Mouse (Mus musculus) forebrain, embryonic 12.5 days (tissue): ENCODE data around the gene Pigt. TPM values are rescaled to one million over a fixed set of nuclear protein-coding genes. Genes with fewer than 3 reads are reported as not detected.
A peak's percentile ranks its signal among the peaks of the same experiment; 100 is the strongest.

Experiments used
- ATAC-seq: fragments of 200-750 bp; cut with Nextera tagmentation; 2 replicates; pipeline ENCODE4 v1.8.0; 2017; ENCODE audit warnings: moderate TSS enrichment; ENCODE audit not compliant: low FRiP score
- H3K27ac ChIP-seq: fragments of 300-500 bp; sonication (generic); 2 replicates; pipeline ENCODE4 v1.5.1; 2016; ENCODE audit warnings: mild to moderate bottlenecking
- H3K27me3 ChIP-seq: fragments of 300-500 bp; sonication (generic); 2 replicates; pipeline ENCODE4 v1.6.1; 2016; ENCODE audit warnings: mild to moderate bottlenecking
- H3K36me3 ChIP-seq: fragments of 300-500 bp; sonication (generic); replicated peaks from 2 replicates; pipeline ENCODE4 v1.6.1; 2016; ENCODE audit warnings: mild to moderate bottlenecking
- H3K4me1 ChIP-seq: fragments of 300-500 bp; sonication (generic); 2 replicates; pipeline ENCODE4 v1.6.1; 2016
- H3K4me2 ChIP-seq: fragments of 300-500 bp; sonication (generic); 2 replicates; pipeline ENCODE4 v1.6.1; 2016; ENCODE audit warnings: mild to moderate bottlenecking, moderate library complexity
- H3K4me3 ChIP-seq: fragments of 300-500 bp; sonication (generic); replicated peaks from 2 replicates; pipeline ENCODE4 v1.5.1; 2016; ENCODE audit warnings: mild to moderate bottlenecking
- H3K9ac ChIP-seq: fragments of 300-500 bp; sonication (generic); 2 replicates; pipeline ENCODE4 v1.6.1; 2016; ENCODE audit warnings: mild to moderate bottlenecking
- H3K9me3 ChIP-seq: fragments of 300-500 bp; sonication (generic); 2 replicates; pipeline ENCODE4 v1.6.1; 2016
- WGBS: fragments of 180-500 bp; shearing (Covaris S2); methylation state at CpG from one replicate; pipeline ENCODE4 v1.1.7; 2016; 5-methylcytosine and 5-hydroxymethylcytosine counted together
- polyA plus RNA-seq: library from polyadenylated mRNA; unstranded; fragments of >200 nt; fragmentation: Nextera tagmentation; extraction: Ambion mirVana; gene quantifications from 2 replicates; pipeline ENCODE4 v1.2.1, GENCODE M21; 2016

The Pigt gene
- polyA plus RNA-seq = 43.3 and 45.2 TPM in 2 replicates

GRCm38 (mm10) chr2:164496847-164497690 is at the start of gene Pigt:
Gene Pigt (plus strand): TSS chr2:164497520.
- Histone ChIP-seq H3K9me3 (no peaks in the 10 kb centered on the region), H3K4me2 (peak within 1 kb of the TSS; percentile 97), H3K27me3 (0 out of 2 replicates have a peak, but pooled peaks cover 5% of the 10 kb centered on the region), H3K27ac (peak within 1 kb of the TSS; percentile 46; the same call in 1 of the 2 replicates), H3K36me3 (peaks cover 22% of the 10 kb centered on the region), H3K4me3 (peak within 1 kb of the TSS; percentile 89), H3K9ac (peak within 1 kb of the TSS; percentile 74), H3K4me1 (peaks cover 14% of the 10 kb centered on the region)
- peak; percentile 95 for ATAC-seq
- WGBS = 4% methylated on average over 43 of the region's 43 CpGs

- H3K9me3 ChIP-seq = no peaks in the 10 kb centered on the region
- peaks cover 10% of the 10 kb centered on the region; the same call in 1 of the 2 replicates for H3K27me3 ChIP-seq
- H3K27ac ChIP-seq = no peak overlapping the region
- H3K36me3 ChIP-seq = no peaks in the 10 kb centered on the region
- no peak overlapping the region for H3K4me2 ChIP-seq
- H3K4me3 ChIP-seq = no peak overlapping the region
- no peak overlapping the region for H3K9ac ChIP-seq
- 89% methylated on average over 1 of the region's 1 CpGs for WGBS
- 0 out of 2 replicates have a peak, but pooled peaks cover 5% of the 10 kb centered on the region for H3K4me1 ChIP-seq
- no peak for ATAC-seq
Measured at GRCm38 (mm10) chr2:164448140-164448539, 49.2 kb upstream of the Pigt start.

GRCm38 (mm10) chr2:164448921-164449320 is 48.4 kb upstream of the Pigt start:
- Histone ChIP-seq H3K36me3 (no peaks in the 10 kb centered on the region), H3K4me1 (no peaks in the 10 kb centered on the region), H3K4me3 (no peak overlapping the region), H3K4me2 (no peak overlapping the region), H3K27ac (no peak overlapping the region), H3K27me3 (peaks cover 5% of the 10 kb centered on the region; the same call in 1 of the 2 replicates), H3K9me3 (no peaks in the 10 kb centered on the region), H3K9ac (no peak overlapping the region)
- 81% methylated on average over 5 of the region's 5 CpGs for WGBS
- ATAC-seq = no peak

- ATAC-seq = no peak
- WGBS = 92% methylated on average over 14 of the region's 14 CpGs
- H3K9me3 ChIP-seq = no peaks in the 10 kb centered on the region
- H3K36me3 ChIP-seq = no peaks in the 10 kb centered on the region
- no peak overlapping the region for H3K27ac ChIP-seq
- no peak overlapping the region for H3K4me2 ChIP-seq
- no peak overlapping the region for H3K9ac ChIP-seq
- no peak overlapping the region for H3K4me3 ChIP-seq
- H3K4me1 ChIP-seq = no peaks in the 10 kb centered on the region
- 0 out of 2 replicates have a peak, but pooled peaks cover 4% of the 10 kb centered on the region for H3K27me3 ChIP-seq
Measured at GRCm38 (mm10) chr2:164449341-164450042, 47.8 kb upstream of the Pigt start.

GRCm38 (mm10) chr2:164452000-164452676 is 45.2 kb upstream of the Pigt start:
- 52% methylated on average over 13 of the region's 13 CpGs for WGBS

GRCm38 (mm10) chr2:164453047-164453757 is 44.1 kb upstream of the Pigt start:
- Histone ChIP-seq H3K27ac (no peak overlapping the region), H3K4me1 (peaks cover 11% of the 10 kb centered on the region; the same call in 1 of the 2 replicates), H3K27me3 (0 out of 2 replicates have a peak, but pooled peaks cover 4% of the 10 kb centered on the region), H3K9ac (no peak overlapping the region), H3K4me3 (no peak overlapping the region), H3K9me3 (no peaks in the 10 kb centered on the region), H3K36me3 (no peaks in the 10 kb centered on the region), H3K4me2 (no peak overlapping the region)
- ATAC-seq = no peak
- WGBS = 84% methylated on average over 14 of the region's 14 CpGs

More at GRCm38 (mm10) chr2:164452000-164452676, 45.2 kb upstream of the Pigt start:
- Histone ChIP-seq H3K4me2 (no peak overlapping the region), H3K36me3 (no peaks in the 10 kb centered on the region), H3K4me1 (peaks cover 7% of the 10 kb centered on the region; the same call in 1 of the 2 replicates), H3K9ac (no peak overlapping the region), H3K4me3 (no peak overlapping the region), H3K27me3 (0 out of 2 replicates have a peak, but pooled peaks cover 4% of the 10 kb centered on the region), H3K27ac (no peak overlapping the region), H3K9me3 (no peaks in the 10 kb centered on the region)
- ATAC-seq = no peak

GRCm38 (mm10) chr2:164453887-164454500 is 43.3 kb upstream of the Pigt start:
- no peak for ATAC-seq
- 0 out of 2 replicates have a peak, but pooled peaks cover 4% of the 10 kb centered on the region for H3K27me3 ChIP-seq
- 71% methylated on average over 7 of the region's 7 CpGs for WGBS

GRCm38 (mm10) chr2:164454846-164455245 is 42.5 kb upstream of the Pigt start:
- Histone ChIP-seq H3K9me3 (no peaks in the 10 kb centered on the region), H3K9ac (no peak overlapping the region)
- WGBS = 87% methylated on average over 10 of the region's 10 CpGs

More at GRCm38 (mm10) chr2:164453887-164454500, 43.3 kb upstream of the Pigt start:
- Histone ChIP-seq H3K9ac (no peak overlapping the region), H3K27ac (no peak overlapping the region), H3K4me3 (no peak overlapping the region), H3K4me1 (peaks cover 11% of the 10 kb centered on the region; the same call in 1 of the 2 replicates), H3K9me3 (no peaks in the 10 kb centered on the region), H3K4me2 (no peak overlapping the region), H3K36me3 (no peaks in the 10 kb centered on the region)

GRCm38 (mm10) chr2:164455421-164456190 is 41.7 kb upstream of the Pigt start:
- Histone ChIP-seq H3K27ac (no peak overlapping the region), H3K4me2 (no peak overlapping the region), H3K27me3 (no peaks in the 10 kb centered on the region), H3K36me3 (no peaks in the 10 kb centered on the region), H3K9me3 (no peaks in the 10 kb centered on the region), H3K9ac (no peak overlapping the region), H3K4me3 (no peak overlapping the region), H3K4me1 (peaks cover 11% of the 10 kb centered on the region; the same call in 1 of the 2 replicates)
- WGBS = 82% methylated on average over 6 of the region's 6 CpGs
- no peak for ATAC-seq

More at GRCm38 (mm10) chr2:164454846-164455245, 42.5 kb upstream of the Pigt start:
- H3K4me3 ChIP-seq = no peak overlapping the region
- no peak overlapping the region for H3K4me2 ChIP-seq
- no peaks in the 10 kb centered on the region for H3K36me3 ChIP-seq
- H3K4me1 ChIP-seq = peaks cover 11% of the 10 kb centered on the region; the same call in 1 of the 2 replicates
- no peak for ATAC-seq
- H3K27me3 ChIP-seq = no peaks in the 10 kb centered on the region
- no peak overlapping the region for H3K27ac ChIP-seq

- H3K27ac ChIP-seq = no peak overlapping the region
Measured at GRCm38 (mm10) chr2:164456413-164456812, 40.9 kb upstream of the Pigt start.

More at GRCm38 (mm10) chr2:164456413-164456812, 40.9 kb upstream of the Pigt start:
- 87% methylated on average over 1 of the region's 1 CpGs for WGBS
- Histone ChIP-seq H3K4me2 (peak overlapping the region; percentile 28; the same call in 1 of the 2 replicates), H3K4me1 (peaks cover 11% of the 10 kb centered on the region; the same call in 1 of the 2 replicates), H3K36me3 (no peaks in the 10 kb centered on the region), H3K27me3 (no peaks in the 10 kb centered on the region), H3K9me3 (no peaks in the 10 kb centered on the region), H3K4me3 (no peak overlapping the region), H3K9ac (no peak overlapping the region)
- no peak for ATAC-seq
